Mouse (Mus musculus): ENCODE results near the gene Efna1. TPM values are rescaled to one million over a fixed set of nuclear protein-coding genes. Genes with fewer than 3 reads are reported as not detected.

Efna1 gene
- total and polyA plus RNA-seq, 3 experiments: not detected

GRCm38 (mm10) chr3:89285526-89285925 is 4.6 kb upstream of the Efna1 start:
- DNase-seq (ENCODE audit: low read depth, low spot score): no peak
- H3K27ac ChIP-seq (ENCODE audit: control insufficient read depth, low read depth, low read length): no peak overlapping the region
- peaks cover 12 to 20% of the 10 kb centered on the region in 2 experiments for H3K27me3 ChIP-seq (ENCODE audit: control insufficient read depth in 1 of 2, insufficient read depth in 2 of 2, low read length in 2 of 2)

GRCm38 (mm10) chr3:89284261-89284660 is 3.3 kb upstream of the Efna1 start:
- H3K4me1 ChIP-seq (ENCODE audit: control insufficient read depth in 1 of 2, insufficient read depth in 2 of 2, low read length in 2 of 2): 0 out of 4 replicates have a peak, but pooled peaks cover 0 to 6% of the 10 kb centered on the region in 2 experiments
- H3K79me2 ChIP-seq (ENCODE audit: control insufficient read depth, insufficient read depth, low read length, poor library complexity): no peaks in the 10 kb centered on the region
- no peak overlapping the region for H3K4me3 ChIP-seq (ENCODE audit: control insufficient read depth in 1 of 2, insufficient read depth in 1 of 2, low read depth in 2 of 2, low read length in 2 of 2)
- H3K36me3 ChIP-seq (ENCODE audit: control insufficient read depth in 1 of 2, insufficient read depth in 2 of 2, low read length in 2 of 2): no peaks in the 10 kb centered on the region
- TF ChIP-seq ZMIZ1 (IDR thresholded peaks at IDR 0.05; ENCODE audit: low read depth, low read length): no peak
- no peak for TF ChIP-seq RAD21 (IDR thresholded peaks at IDR 0.05; ENCODE audit: low read depth, low read length)
- TF ChIP-seq POLR2A (IDR thresholded peaks at IDR 0.05; ENCODE audit: control insufficient read depth in 1 of 2, insufficient read depth in 1 of 2, low read depth in 1 of 2, low read length in 2 of 2, poor library complexity in 1 of 2): no peak
- no peak for TF ChIP-seq RCOR1 (IDR thresholded peaks at IDR 0.05; ENCODE audit: low read depth, low read length)
- no peak for TF ChIP-seq GABPA (IDR thresholded peaks at IDR 0.05; ENCODE audit: low read depth, low read length)
- TF ChIP-seq MAFK (IDR thresholded peaks at IDR 0.05; ENCODE audit: borderline replicate concordance, low read depth, low read length): no peak
- no peak for TF ChIP-seq JUND (IDR thresholded peaks at IDR 0.05; ENCODE audit: low read depth, low read length)
- H3K27me3 ChIP-seq (ENCODE audit: control insufficient read depth in 1 of 2, insufficient read depth in 2 of 2, low read length in 2 of 2): peaks cover 19 to 30% of the 10 kb centered on the region in 2 experiments
- no peak overlapping the region for H3K27ac ChIP-seq (ENCODE audit: control insufficient read depth, low read depth, low read length)
- DNase-seq (ENCODE audit: low read depth, low spot score): no peak
- H3K9ac ChIP-seq (ENCODE audit: control insufficient read depth, low read depth, low read length, poor library complexity, severe bottlenecking): no peak overlapping the region
- no peaks in the 10 kb centered on the region for H3K9me3 ChIP-seq (replicated peaks; ENCODE audit: insufficient read depth, low read length)

More at GRCm38 (mm10) chr3:89285526-89285925, 4.6 kb upstream of the Efna1 start:
- H3K36me3 ChIP-seq (ENCODE audit: control insufficient read depth in 1 of 2, insufficient read depth in 2 of 2, low read length in 2 of 2): no peaks in the 10 kb centered on the region
- no peaks in the 10 kb centered on the region for H3K9me3 ChIP-seq (replicated peaks; ENCODE audit: insufficient read depth, low read length)
- TF ChIP-seq CHD2 (IDR thresholded peaks at IDR 0.05; ENCODE audit: low read length) (no peak), MXI1 (IDR thresholded peaks at IDR 0.05; ENCODE audit: low read depth, low read length) (no peak), UBTF (IDR thresholded peaks at IDR 0.05; ENCODE audit: borderline replicate concordance, insufficient read depth, low read depth, low read length) (no peak)
- no peak overlapping the region for H3K9ac ChIP-seq (ENCODE audit: control insufficient read depth, low read depth, low read length, poor library complexity, severe bottlenecking)
- no peaks in the 10 kb centered on the region for H3K79me2 ChIP-seq (ENCODE audit: control insufficient read depth, insufficient read depth, low read length, poor library complexity)
- H3K4me3 ChIP-seq (ENCODE audit: control insufficient read depth in 1 of 2, insufficient read depth in 1 of 2, low read depth in 2 of 2, low read length in 2 of 2): no peak overlapping the region
- 0 out of 4 replicates have a peak, but pooled peaks cover 0 to 6% of the 10 kb centered on the region in 2 experiments for H3K4me1 ChIP-seq (ENCODE audit: control insufficient read depth in 1 of 2, insufficient read depth in 2 of 2, low read length in 2 of 2)

- Histone ChIP-seq H3K79me2 (ENCODE audit: control insufficient read depth, insufficient read depth, low read length, poor library complexity) (no peaks in the 10 kb centered on the region), H3K4me1 (ENCODE audit: control insufficient read depth in 1 of 2, insufficient read depth in 2 of 2, low read length in 2 of 2) (0 out of 4 replicates have a peak, but pooled peaks cover 0 to 6% of the 10 kb centered on the region in 2 experiments), H3K9me3 (replicated peaks; ENCODE audit: insufficient read depth, low read length) (no peaks in the 10 kb centered on the region), H3K36me3 (ENCODE audit: control insufficient read depth in 1 of 2, insufficient read depth in 2 of 2, low read length in 2 of 2) (no peaks in the 10 kb centered on the region), H3K27me3 (ENCODE audit: control insufficient read depth in 1 of 2, insufficient read depth in 2 of 2, low read length in 2 of 2) (peaks cover 31 to 41% of the 10 kb centered on the region in 2 experiments), H3K9ac (ENCODE audit: control insufficient read depth, low read depth, low read length, poor library complexity, severe bottlenecking) (no peak overlapping the region), H3K27ac (ENCODE audit: control insufficient read depth, low read depth, low read length) (no peak overlapping the region), H3K4me3 (ENCODE audit: control insufficient read depth in 1 of 2, insufficient read depth in 1 of 2, low read depth in 2 of 2, low read length in 2 of 2) (no peak overlapping the region)
- TF ChIP-seq ZNF384 (IDR thresholded peaks at IDR 0.05; ENCODE audit: low read depth, low read length): no peak
- no peak for TF ChIP-seq ZMIZ1 (IDR thresholded peaks at IDR 0.05; ENCODE audit: low read depth, low read length)
- no peak for TF ChIP-seq ETS1 (IDR thresholded peaks at IDR 0.05; ENCODE audit: low read depth, low read length)
- TF ChIP-seq NRF1 (IDR thresholded peaks at IDR 0.05; ENCODE audit: insufficient read depth, low read depth, low read length, poor library complexity, severe bottlenecking): no peak
- DNase-seq (ENCODE audit: low read depth, low spot score): no peak
These were observed 1.3 kb upstream of the Efna1 start for GRCm38 (mm10) chr3:89282291-89282643.

Measured in MEL (cell line).